11 mouse cellular contexts compared by ENCODE assay signal in the genomic region with DNA sequence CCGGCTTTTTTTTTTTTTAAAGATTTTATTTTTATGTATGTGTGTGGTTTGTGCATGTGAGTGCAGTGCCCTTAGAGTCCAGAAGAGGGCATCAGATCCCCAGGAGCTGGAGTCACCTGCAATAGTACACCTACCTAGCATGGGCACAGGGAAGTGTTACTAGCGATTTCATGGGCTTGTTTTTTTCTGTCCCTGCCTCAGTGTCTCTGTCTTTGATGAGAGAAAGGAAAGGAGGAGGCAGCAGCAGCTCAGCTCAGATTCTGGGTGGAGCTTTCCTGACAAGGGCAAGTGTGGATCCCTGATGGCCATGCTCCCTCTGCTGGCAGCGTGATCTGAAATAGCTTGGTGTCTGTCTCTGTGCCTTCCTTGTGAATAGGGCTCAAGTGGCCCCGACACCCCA. TPM values are rescaled to one million over a fixed set of nuclear protein-coding genes. Genes with fewer than 3 reads are reported as not detected.
DNase-seq lines count a peak whose midpoint lies in the region; ATAC-seq and TF ChIP-seq lines count a peak whose summit lies in the region.
"Had no signal": no experiment of that assay in that cellular context is flagged by ENCODE, and none has a peak within 500 bp of the region (broad histone marks: within the 10 kb centered on the region; RNA-seq: fewer than 3 reads in every experiment).

No protein-coding gene starts in this region.

- no peak for TF ChIP-seq POLR2A in cerebellum, adult 2 months (IDR thresholded peaks at IDR 0.05; ENCODE audit: borderline replicate concordance, insufficient read depth, low read length)
- no peak for TF ChIP-seq POLR2A in lung, adult 2 months (IDR thresholded peaks at IDR 0.05; ENCODE audit: borderline replicate concordance, extremely low read depth, low read depth, low read length)

- peak in 1 of 2 experiments; percentile 28 for DNase-seq in cerebellum, adult 2 months
- DNase-seq in cerebellum, adult 9-11 months, result no peak
- no peak for DNase-seq in lung, adult 2 months
- DNase-seq in lung, postnatal 14 days, result no peak
- peak; percentile 44 for DNase-seq in stomach, postnatal 0 days (ENCODE audit: low spot score)
- no peak for DNase-seq in yolk sac, embryonic 10.5 days (ENCODE audit: low spot score)
- no peak for DNase-seq in cerebellum, adult 9-10 months
- DNase-seq: gastrocnemius, postnatal 14 days; right cerebral cortex, adult 18-20 months had no signal

- H3K36me3 ChIP-seq in stomach, postnatal 0 days (ENCODE audit: control insufficient read depth, insufficient read depth, low read length), result no peaks in the 10 kb centered on the region

- H3K27ac ChIP-seq in cerebellum, adult 2 months (ENCODE audit: insufficient read depth, low read length), result no peak overlapping the region
- H3K27ac ChIP-seq in stomach, postnatal 0 days (replicated peaks), result no peak overlapping the region
- H3K27ac ChIP-seq: macrophage had no signal

- H3K4me2 ChIP-seq in stomach, postnatal 0 days (replicated peaks; ENCODE audit: low read depth), result no peak overlapping the region

- H3K27me3 ChIP-seq in cerebellum, adult 2 months (ENCODE audit: control insufficient read depth, insufficient read depth, low read length), result no peaks in the 10 kb centered on the region
- no peaks in the 10 kb centered on the region for H3K27me3 ChIP-seq in stomach, postnatal 0 days (ENCODE audit: control insufficient read depth, insufficient read depth, low read length)

- no peak for TF ChIP-seq EP300 in stomach, postnatal 0 days (optimal IDR thresholded peaks at IDR 0.05)

- WGBS in cerebellum, adult 2 months, result 54% methylated on average over 4 of the region's 4 CpGs
- WGBS in lung, adult 2 months, result 40% methylated on average over 4 of the region's 4 CpGs
- 49% methylated on average over 4 of the region's 4 CpGs for WGBS in stomach, postnatal 0 days

- H3K4me3 ChIP-seq in cerebellum, adult 2 months (replicated peaks; ENCODE audit: insufficient read depth, low read depth, low read length), result no peak overlapping the region
- H3K4me3 ChIP-seq in lung, adult 2 months (replicated peaks; ENCODE audit: extremely low read depth, low read depth, low read length), result no peak overlapping the region
- H3K4me3 ChIP-seq in stomach, postnatal 0 days (ENCODE audit: low read depth, low read length), result no peak overlapping the region

- H3K9ac ChIP-seq in stomach, postnatal 0 days (ENCODE audit: low read length), result no peak overlapping the region

- 0 out of 2 replicates have a peak, but pooled peaks cover 2% of the 10 kb centered on the region for H3K4me1 ChIP-seq in cerebellum, adult 2 months (ENCODE audit: control insufficient read depth, insufficient read depth, low read length)
- H3K4me1 ChIP-seq in lung, adult 2 months (ENCODE audit: control insufficient read depth, insufficient read depth, low read length), result no peaks in the 10 kb centered on the region
- no peaks in the 10 kb centered on the region for H3K4me1 ChIP-seq in stomach, postnatal 0 days (replicated peaks; ENCODE audit: control insufficient read depth, insufficient read depth)

- H3K9me3 ChIP-seq in stomach, postnatal 0 days (ENCODE audit: control insufficient read depth, low read length), result no peaks in the 10 kb centered on the region

- peak; percentile 69 for ATAC-seq in common myeloid progenitor, adult 5-6 weeks (replicated peaks; ENCODE audit: low read depth, poor library complexity, severe bottlenecking)
- no peak for ATAC-seq in stomach, postnatal 0 days (ENCODE audit: low FRiP score, low TSS enrichment)

- peak; percentile 38; the same call in 1 of the 2 replicates for TF ChIP-seq CTCF in cerebellum, adult 2 months (IDR thresholded peaks at IDR 0.05; ENCODE audit: borderline replicate concordance, insufficient read depth, low read depth, low read length)
- TF ChIP-seq CTCF in lung, adult 2 months (IDR thresholded peaks at IDR 0.05; ENCODE audit: insufficient read depth, low read length), result peak; percentile 23; the same call in 1 of the 2 replicates
- peak; percentile 66 for TF ChIP-seq CTCF in stomach, postnatal 0 days (IDR thresholded peaks at IDR 0.05; ENCODE audit: low read depth)

RNA-seq across cellular contexts. Expression of a gene that starts 7.7 kb away (rescaled TPM):
- 37.9 and 41.3 TPM in 2 replicates for polyA plus RNA-seq in cerebellum, adult 2 months (2012; rRNA removed)
- 35.8 and 36.7 TPM in 2 replicates for polyA plus RNA-seq in lung, adult 2 months (2012; rRNA removed)
- total RNA-seq in common myeloid progenitor, adult 5-6 weeks (2017), result 31.9 and 36.7 TPM in 2 replicates
- 9.5 and 9.6 TPM in 2 replicates for polyA plus RNA-seq in stomach, postnatal 0 days (2015; fragmentation: Nextera tagmentation; extraction: Ambion mirVana)

RNA-seq across cellular contexts. Expression of a gene that starts 12.6 kb away (rescaled TPM):
- 2.2 and 3.1 TPM in 2 replicates for polyA plus RNA-seq in cerebellum, adult 2 months (2012; rRNA removed)
- 0.51 and 1.3 TPM in 2 replicates for polyA plus RNA-seq in lung, adult 2 months (2012; rRNA removed)
- 0.27 TPM in 1 of 2 replicates, not detected in the other for total RNA-seq in common myeloid progenitor, adult 5-6 weeks (2017)
- 0.15 and 0.42 TPM in 2 replicates for polyA plus RNA-seq in stomach, postnatal 0 days (2015; fragmentation: Nextera tagmentation; extraction: Ambion mirVana)
- polyA plus RNA-seq: macrophage had no signal

RNA-seq across cellular contexts. Expression of a gene that starts 31.2 kb away (rescaled TPM):
- polyA plus RNA-seq in cerebellum, adult 2 months (2012; rRNA removed), result 19.1 and 21.0 TPM in 2 replicates
- 1.1 and 1.5 TPM in 2 replicates for polyA plus RNA-seq in lung, adult 2 months (2012; rRNA removed)
- total RNA-seq in common myeloid progenitor, adult 5-6 weeks (2017), result not detected in 2 replicates
- 0.53 TPM in 2 replicates for polyA plus RNA-seq in stomach, postnatal 0 days (2015; fragmentation: Nextera tagmentation; extraction: Ambion mirVana)
- polyA plus RNA-seq: macrophage had no signal

RNA-seq across cellular contexts. Expression of a gene that starts 45.2 kb away (rescaled TPM):
- polyA plus RNA-seq in cerebellum, adult 2 months (2012; rRNA removed), result 55.5 and 56.8 TPM in 2 replicates
- 2.7 TPM in 2 replicates for polyA plus RNA-seq in lung, adult 2 months (2012; rRNA removed)
- total RNA-seq in common myeloid progenitor, adult 5-6 weeks (2017), result not detected in 2 replicates
- 2.0 and 2.6 TPM in 2 replicates for polyA plus RNA-seq in stomach, postnatal 0 days (2015; fragmentation: Nextera tagmentation; extraction: Ambion mirVana)
- polyA plus RNA-seq: macrophage had no signal

RNA-seq across cellular contexts. Expression of a gene that starts 58.5 kb away (rescaled TPM):
- 286 and 287 TPM in 2 replicates for polyA plus RNA-seq in cerebellum, adult 2 months (2012; rRNA removed)
- polyA plus RNA-seq in lung, adult 2 months (2012; rRNA removed), result 308 and 342 TPM in 2 replicates
- total RNA-seq in common myeloid progenitor, adult 5-6 weeks (2017), result 72.8 and 104 TPM in 2 replicates
- 347 and 366 TPM in 2 replicates for polyA plus RNA-seq in stomach, postnatal 0 days (2015; fragmentation: Nextera tagmentation; extraction: Ambion mirVana)
